Mouse (Mus musculus) frontal cortex, postnatal 25 days (tissue): ENCODE results near the gene Spag4.

ENCODE experiments used
- DNase-seq, 2 experiments: peaks; one replicate each; pipeline ENCODE4 v3.0.0; 2022; ENCODE audit warnings: low spot score in 2 of 2

Gene Spag4

DNA sequence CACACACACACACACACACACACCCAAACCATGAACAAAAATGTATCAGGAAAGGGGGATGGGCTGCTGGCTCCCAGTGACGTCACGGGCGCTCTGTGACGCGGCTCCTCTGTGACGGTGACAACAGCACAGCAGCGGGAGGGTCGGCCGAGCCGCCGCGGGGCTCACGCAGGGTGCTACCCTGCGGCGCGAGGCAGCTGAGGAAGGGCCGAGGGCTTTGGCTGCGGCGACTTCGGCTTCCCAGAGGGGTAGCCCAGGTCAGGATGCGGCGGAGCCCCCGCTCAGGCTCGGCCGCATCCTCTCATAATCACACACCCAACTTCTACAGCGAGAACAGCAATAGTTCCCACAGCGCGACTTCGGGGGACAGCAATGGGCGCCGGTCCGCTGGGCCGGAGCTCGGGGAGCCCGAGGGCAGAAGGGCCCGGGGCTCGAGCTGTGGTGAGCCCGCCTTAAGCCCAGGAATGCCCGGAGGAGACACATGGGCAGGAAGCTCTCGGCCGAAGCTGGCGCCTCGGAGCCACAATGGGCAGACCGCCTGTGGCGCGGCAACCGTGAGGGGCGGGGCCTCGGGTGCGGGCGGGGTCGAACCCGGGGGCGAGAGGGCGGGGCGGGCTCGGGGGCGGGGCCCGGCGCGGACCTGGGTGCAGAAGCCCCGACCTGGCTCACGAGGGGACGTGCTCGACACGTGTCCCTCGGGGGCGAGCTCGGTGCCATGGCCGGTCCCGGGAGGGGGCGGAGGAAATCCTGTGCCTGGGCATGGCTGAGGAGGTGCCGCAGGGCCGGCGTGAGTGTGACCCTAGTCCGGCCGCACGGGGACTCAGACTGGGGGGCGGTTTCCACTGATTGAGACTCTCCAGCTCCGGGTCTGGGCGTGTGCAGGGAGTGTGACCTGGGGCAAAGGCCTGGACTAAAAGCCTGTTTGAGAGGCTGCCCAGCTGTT lies at the start of gene Spag4:
Gene Spag4 (plus strand): TSS at position 77 of the 943 bp plus-strand sequence.
- DNase-seq, result peak in 1 of 2 experiments; percentile 25

DNA sequence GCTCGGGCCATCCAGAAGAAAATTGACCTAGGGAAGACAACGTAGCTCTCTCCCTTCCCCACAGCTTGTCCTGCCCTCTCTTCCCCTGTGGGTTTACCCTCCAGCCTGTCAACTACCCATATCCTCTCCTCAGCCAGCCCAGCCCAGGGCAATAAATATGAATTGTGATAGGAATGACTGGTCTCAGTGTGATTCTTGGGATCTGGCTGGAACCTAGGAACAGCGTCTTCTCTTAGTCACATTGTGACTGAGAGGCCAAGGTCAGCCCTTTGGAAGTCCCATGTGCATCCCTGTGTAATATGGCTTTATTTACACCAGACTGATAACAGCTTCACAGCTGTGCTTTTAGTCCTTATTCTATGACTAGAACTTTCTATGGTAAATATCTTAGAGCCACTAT lies 46.9 kb upstream of the Spag4 start:
- no peak for DNase-seq

DNA sequence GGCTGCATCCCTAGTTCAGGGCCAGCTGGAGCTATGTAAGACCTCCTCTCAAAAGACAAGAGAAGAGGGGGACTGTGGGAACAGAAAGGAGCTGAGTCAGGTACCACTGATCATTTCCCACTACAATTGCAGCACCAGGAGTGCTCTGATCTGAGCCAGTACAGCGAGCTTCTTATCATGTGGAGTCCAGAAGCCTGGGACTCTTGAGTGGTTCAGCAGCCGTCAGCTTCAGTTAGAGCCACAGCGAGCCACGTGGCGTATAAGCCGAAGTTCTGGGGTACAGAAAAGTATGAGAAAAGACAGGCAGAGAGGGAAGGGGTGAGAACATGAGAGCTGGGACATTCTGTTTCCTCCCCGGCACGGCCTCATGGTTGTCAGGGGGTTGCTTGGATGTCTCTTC lies 43.8 kb upstream of the Spag4 start:
- no peak for DNase-seq

DNA sequence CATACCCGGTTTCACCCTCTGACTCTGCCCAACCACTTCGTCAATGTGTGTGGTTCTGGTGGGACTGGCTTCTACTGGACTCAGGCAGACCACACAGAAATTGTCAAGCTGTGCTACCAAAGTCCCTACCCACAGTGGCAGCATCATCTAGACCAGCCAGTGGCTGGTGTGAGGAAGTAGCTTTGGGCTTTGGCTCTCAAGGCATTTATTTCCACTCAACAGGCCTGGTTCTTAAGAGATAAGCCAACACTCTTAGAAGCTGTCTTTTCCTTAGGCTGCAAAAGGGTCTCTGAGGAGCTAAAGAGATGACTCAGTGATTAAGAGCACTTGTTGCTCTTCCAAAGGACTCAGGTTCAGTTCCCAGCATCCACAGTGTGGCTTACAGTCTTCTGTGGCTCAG lies 43.2 kb upstream of the Spag4 start:
- DNase-seq, result no peak

DNA sequence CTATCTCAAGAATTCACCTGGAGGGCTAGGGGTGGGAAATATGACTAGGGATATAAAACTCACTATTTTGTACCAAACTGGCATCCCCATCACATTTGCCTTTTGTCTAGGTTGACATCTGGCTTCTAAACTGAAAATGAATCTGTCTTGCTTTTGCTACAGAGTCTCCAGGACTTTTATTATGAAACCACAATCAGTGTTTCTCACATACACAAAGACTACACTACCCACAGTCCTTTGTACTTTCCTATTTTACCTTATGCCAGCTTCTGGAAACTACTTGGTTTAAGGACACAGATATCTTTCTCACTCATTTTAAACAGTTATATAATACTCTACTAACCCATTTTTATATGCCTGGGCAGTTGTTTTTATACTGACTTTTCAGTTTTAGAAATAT lies 39.5 kb upstream of the Spag4 start:
- no peak for DNase-seq

DNA sequence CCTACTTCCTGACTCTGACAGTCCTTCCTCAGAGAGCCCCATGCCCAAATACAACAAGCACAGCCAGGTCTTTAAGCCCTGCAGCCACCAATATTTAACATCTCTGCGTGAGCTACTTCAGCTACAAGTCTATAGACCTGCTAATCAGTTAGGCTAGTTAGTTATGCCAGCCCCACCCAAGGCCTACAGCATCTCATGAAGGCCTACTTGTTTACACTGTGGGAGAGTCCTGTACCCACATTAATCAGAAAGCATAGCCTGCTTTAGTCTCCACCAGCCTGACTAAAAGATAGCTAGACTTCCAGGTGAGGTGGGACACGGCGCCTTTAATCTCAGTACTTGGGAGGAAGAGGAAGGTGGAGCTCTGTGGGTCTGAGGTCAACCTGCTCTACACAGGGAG lies 25.6 kb upstream of the Spag4 start:
- no peak for DNase-seq

DNA sequence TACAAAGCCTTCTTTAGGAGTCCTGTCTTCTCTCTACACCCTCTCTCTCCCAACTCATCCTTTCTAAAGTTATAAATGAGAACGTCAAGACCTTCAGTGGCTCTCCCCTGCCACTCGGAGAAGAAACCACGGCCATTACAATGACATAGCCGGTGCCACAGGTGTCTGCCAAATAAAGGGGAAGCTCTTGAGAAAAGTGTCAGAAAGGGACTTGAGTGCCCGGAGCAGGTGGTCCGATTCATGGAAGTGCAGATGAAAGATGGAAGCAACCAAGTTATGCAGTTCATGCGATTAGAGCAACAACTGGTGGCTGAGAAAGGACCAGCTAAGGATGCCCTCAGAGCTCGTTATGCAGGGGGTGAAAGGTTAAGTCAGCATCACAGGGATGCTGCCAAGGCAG lies 22.1 kb upstream of the Spag4 start:
- no peak for DNase-seq

DNA sequence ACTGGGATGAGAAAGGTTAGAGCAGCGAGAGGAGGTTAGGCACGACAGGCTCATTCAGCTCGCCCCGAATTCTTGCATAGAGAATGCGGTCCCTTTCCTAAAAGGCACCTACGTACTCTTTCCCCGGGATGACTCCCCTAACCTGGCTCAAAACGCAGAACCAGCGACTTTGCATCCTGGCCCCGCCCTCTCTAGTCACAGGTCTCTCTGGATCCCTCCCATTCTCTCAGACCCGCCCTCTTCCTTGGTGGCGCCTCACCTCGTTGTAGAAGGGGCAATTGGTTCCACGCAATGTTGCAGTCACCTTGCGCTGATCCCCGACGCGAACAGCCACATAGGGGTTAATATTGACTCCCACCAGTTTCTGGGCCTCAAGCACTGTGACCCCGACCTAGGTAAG lies 17.0 kb upstream of the Spag4 start:
- DNase-seq, result no peak

DNA sequence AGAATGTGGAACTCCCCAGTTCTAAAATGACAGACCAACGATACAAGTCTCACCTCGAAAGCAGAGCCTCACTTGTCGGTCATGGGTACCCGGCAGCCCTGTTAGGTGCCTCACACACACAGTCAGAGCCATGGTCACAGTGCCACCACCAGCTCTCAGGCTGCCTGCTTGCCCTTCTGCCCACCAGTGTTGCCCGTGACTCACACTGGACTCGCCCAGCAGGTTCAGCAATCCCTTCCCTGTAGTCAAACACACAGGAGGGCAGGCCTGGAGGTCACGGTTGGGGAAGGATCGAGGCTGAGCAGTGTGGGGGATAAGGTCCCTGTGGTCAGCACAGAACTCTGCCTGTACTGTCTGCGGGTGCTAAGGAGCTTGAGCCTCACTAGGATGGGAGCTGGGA lies 12.2 kb upstream of the Spag4 start, which contains the start of gene Fer1l4:
Gene Fer1l4 (minus strand): TSS at position 132 of the 400 bp plus-strand sequence.
- no peak for DNase-seq

DNA sequence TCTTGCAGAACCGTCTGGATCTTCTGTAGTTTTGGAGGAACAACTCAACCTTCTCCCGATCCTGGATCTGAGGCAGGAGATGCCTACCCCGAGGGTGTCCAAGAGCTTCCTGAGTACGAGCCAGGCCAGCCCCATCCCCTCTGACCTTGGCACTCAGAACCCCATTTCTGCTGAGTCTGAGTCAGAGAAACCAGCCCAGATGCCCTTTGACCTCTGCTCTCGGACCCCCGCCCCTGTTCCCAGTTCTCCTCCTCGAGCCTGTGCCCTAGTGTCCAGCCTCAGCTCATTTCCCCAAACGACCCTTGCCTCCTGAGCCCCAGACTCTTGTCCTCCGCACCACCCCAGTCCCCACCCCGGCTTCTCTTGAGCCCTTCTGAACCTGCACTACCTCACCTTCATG lies 1.2 kb downstream of the Spag4 start:
- DNase-seq, result no peak

DNA sequence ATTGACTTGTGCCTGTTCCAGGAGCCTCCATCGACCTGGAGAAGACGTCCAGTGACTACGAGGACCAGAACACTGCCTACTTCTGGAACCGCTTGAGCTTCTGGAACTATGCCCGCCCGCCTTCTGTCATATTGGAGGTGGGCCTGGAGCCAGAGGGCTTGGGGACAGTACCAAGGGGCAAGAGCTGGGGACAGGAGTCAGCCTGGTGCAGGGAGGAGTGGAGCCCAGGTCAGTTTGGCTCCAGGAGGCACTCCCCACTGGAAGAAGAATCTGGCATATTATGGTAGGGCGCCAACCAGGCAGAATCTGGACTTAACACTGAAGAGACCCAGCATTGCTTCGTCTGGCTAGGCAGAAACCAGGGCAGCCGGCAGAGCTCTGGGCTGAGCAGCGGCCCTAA lies 2.9 kb downstream of the Spag4 start:
- DNase-seq, result no peak

DNA sequence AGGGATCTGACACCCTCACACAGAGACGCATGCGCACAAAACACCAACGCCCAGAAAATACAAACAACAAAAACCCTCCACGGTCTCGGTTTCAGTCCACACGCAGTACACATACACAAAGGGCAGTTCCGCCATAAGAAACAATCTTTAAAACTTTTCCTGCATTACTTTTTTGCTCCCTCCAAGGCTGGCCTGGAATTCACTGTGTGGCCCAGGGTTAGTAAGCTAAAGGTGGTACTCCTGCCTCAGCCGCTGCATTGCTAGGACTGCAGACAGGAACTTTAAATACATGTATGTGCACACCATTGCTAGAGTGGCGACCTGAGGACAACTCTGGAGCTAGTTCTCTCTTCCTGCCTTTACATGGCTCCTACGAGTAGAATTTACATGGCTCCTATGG lies 6.3 kb downstream of the Spag4 start:
- no peak for DNase-seq

DNA sequence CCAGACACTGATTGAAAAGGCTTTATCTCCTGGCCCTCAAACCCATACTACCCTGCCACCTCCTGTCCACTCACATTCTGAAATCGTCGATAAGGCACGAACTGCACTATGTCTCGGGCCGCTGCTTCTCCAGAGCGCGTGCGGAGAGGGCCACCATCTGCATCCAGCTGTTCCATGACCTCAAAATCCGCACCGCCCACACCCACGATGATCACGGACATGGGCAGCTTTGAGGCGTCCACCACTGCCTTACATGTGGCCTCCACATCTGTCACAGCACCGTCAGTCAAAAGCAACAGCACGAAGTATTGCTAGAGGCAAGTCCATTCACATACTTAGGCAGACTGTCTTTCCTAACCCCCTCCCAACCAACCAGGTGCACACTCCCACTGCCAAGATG lies 8.8 kb downstream of the Spag4 start:
- DNase-seq, result no peak

DNA sequence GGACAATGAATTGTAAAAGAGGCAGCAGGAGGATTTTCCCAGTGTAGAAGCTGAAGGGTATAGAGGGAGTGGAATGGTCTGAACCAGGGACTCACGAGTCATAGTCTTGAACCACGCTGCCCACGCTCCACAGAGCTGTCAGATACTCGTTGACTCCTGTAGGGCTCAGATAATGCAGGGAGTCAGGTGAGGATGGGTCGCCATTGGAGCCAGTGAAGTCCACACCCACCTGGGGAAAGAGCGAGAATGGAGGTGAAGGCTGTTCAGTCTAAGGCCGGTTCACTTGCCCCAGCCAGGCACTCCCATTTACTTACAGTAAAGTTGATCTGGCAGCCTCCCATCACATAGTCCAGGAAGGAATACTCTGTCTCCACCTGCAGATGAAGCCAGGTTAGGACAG lies 12.5 kb downstream of the Spag4 start:
- no peak for DNase-seq

DNA sequence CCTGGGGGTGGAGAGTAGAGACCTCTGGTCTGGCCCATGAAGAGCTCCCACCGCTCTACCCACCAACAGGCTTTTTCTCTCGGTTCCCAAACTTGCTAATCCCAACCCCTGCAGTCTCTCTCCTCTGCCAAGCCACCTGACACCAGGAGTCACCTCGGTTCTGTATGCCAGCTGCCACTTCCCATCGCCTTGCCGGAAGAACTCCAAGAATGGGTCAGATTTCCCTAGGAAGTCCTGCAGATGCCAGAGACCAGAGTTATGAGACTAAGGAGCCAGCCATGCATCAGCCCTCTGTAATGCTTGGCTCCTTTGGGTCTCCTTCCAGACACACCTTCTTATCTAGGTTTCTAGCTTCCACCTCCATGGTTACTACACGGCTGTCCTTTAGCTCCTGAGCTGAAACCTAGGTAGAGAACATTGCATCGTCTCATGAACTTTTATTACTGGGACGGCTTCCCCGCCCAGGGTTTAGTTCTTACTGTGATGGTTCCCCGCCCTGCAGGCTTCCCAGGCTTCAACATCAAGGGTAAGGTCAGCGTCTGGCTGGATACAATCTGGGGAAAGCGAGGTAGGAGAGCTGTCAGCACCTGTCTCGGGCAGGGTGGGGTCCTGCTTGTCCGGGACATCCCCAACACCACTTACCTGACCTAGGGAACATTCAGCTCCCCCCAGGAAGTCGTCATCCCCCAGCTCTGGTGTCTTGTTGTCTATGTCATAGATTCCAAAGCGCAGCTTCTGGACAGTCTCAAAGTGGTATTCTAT lies 13.6 kb downstream of the Spag4 start:
- DNase-seq, result no peak

DNA sequence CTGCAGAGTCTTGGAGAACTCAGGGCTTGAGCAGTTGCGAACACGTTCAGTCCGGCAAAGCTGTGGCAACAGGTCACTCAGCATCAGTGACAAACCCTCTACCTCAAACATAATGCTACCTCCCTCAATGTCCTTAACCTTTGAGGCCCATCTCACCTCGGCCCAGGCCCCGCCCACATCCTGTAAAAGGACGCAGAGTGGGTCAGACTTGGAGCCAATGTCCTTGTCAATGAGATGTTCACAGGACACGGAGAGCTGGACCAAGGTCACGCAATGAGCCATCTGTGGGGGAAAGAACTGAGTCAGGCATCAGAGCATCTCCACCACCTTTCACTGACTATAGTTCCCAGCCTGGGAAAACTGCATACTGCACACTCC lies 14.2 kb downstream of the Spag4 start:
- no peak for DNase-seq

DNA sequence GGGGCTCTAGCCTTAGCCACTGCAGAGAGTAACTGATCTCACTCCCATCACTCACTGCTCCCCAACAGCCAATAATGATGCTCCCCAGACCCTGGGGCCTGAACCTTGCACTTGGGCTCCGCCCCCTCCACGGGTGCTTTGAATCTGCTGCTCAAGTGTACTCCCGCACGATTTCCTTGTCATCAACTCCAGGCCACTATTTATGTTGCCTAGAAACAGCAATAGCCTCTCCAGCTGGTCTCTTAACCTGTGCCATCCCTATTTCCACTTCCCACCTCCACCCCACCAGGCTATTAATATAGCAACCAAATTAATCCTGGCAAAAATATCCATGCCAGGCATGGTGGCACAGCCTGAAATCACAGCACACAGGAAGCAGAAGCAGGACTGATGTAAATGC lies 14.7 kb downstream of the Spag4 start:
- DNase-seq, result no peak

DNA sequence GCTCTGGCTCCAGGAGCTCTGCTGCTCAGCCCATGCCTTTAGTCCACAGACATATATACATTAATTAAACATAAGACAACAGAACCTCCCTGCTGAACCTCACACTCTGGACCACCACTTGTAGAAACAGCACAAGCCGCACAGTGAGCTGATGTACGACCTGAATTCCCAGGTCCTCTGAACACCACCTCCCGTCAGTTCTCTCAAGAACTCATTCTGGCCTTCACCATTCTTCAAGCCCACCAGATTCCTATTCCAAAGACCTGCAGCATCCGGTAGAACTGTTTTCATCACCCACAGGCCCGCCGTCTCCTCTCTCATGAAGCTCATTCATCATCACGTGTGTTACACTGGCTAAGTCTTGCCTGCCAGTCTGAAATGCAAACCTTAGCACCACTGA lies 15.4 kb downstream of the Spag4 start:
- DNase-seq, result no peak

DNA sequence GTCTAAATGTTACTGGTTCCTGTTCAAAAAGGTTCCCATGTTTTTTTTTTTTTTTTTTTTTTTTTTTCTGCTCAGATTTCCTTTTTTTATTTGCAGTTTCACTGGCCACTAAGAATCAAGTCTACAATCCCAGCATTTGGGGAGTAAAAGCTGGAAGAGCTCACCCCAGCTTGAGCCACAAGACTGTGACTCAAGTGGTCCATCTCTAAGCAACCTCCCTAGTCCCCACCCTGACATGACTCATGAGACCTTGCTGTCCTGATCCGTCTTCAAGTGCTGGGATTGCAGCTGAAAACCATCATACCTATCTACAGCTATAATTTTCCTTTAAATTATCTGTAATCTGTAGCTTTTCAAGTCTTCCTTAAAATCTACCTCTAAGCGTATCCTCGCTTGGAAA lies 19.6 kb downstream of the Spag4 start:
- no peak for DNase-seq

DNA sequence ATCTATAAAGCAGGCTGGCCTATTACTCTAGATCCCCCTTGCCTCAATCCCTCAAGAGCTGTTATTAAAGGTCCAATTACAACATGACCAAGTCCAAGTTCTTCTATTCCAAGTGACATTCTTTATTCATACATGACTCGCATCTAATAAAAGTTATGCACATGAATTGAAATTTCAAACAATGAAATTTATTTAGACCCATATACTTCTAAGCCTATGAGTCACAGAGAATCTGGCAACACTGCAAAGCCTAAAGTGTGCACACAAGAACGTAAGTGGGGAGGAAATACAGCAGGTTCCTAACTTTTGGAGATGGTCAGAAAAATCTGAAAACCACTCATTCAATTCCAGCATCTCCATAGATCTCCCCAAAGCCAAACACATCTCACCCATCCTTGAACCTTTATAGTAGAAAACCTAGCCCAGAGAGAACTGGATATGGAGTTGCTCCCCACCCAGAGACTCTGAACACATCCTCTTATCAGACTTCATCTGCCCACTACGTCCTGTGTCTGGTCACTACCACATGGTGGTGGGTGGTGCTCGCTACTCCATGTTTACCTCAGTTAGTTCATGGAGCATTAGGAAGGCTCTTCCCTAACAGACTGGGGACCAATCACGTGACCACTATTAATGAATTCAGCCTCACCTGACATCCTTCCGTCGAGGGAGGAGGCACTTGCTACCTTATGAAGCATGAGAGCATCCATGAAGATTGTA lies 22.6 kb downstream of the Spag4 start:
- DNase-seq, result no peak

DNA sequence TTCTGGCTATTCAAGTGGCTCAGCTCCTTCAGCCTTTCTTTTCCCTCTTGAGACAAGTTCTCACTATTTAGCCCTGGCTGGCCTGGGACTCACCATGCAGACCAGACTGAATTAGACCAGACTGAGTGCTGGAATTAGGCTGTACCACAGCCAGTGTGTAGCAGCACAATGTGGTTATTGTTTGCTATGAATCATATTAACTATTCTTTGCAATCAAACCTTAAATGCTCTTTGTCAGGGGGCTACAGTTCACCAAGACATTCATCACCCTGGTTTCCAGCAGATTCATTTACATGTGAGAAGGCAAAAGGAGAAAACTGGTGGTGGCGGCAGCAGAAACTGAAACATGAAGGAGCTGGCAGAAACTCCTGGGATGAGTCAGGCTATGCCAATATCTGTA lies 24.8 kb downstream of the Spag4 start:
- no peak for DNase-seq

DNA sequence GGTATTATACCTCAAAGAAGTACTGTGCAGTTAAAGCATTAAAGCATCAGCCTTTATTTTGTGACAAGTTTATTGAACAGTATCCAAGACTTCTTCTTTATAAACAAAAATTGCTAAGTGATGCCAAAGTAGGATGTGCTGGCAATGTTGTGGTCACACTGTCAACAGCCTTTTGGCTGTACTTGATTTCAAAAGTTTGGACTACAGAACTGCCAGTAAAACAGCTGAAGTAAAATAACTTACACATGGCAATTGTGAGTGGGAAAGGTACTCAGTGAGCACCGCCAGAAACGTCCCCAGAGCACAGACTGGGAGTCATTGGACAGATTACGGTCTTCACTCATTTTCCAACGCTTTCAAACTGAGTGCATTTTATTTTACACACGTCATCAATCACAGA lies 27.0 kb downstream of the Spag4 start:
- DNase-seq, result no peak
